8 mouse cellular contexts compared by ENCODE assay signal in the genomic region with DNA sequence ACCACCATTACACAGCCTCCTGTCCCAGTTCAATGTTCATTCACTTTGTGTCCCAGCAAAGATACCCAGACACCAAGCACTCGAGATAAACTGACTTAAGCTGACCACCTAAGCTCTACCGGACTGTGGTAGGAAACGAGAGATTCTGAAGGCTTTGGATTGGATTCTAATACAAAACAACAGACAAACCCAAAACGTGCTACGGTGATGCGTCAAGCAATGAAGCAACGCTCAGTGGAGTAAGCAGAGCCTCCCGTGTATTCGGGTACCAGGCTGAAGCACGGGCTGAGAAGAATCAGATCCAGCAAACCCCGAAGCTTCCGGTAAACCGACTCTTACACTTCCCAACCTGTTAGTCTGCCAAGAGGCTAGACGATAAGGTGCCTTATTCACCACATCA. TPM values are rescaled to one million over a fixed set of nuclear protein-coding genes. Genes with fewer than 3 reads are reported as not detected.
DNase-seq lines count a peak whose midpoint lies in the region; ATAC-seq lines count a peak whose summit lies in the region.

No protein-coding gene starts in this region.

- H3K9me3 ChIP-seq in heart, embryonic 16.5 days (replicated peaks; ENCODE audit: control insufficient read depth, low read length): no peaks in the 10 kb centered on the region
- H3K9me3 ChIP-seq in hindbrain, embryonic 10.5 days: no peaks in the 10 kb centered on the region
- no peaks in the 10 kb centered on the region for H3K9me3 ChIP-seq in midbrain, embryonic 11.5 days (ENCODE audit: control insufficient read depth, low read length)

- peak overlapping the region; percentile 40; the same call in 1 of the 2 replicates for H3K4me2 ChIP-seq in heart, embryonic 16.5 days (ENCODE audit: low read depth, low read length)
- peak overlapping the region; percentile 26 for H3K4me2 ChIP-seq in midbrain, embryonic 11.5 days

- peak overlapping the region; percentile 16 for H3K4me3 ChIP-seq in heart, embryonic 16.5 days (ENCODE audit: low read length)
- peak overlapping the region; percentile 41 for H3K4me3 ChIP-seq in hindbrain, embryonic 10.5 days
- peak overlapping the region; percentile 10; the same call in 1 of the 2 replicates for H3K4me3 ChIP-seq in midbrain, embryonic 11.5 days (ENCODE audit: low read depth, low read length)

- intact Hi-C loops in heart, postnatal 10 days (cut with DNase I): no loop called here

- no peak for DNase-seq in heart, postnatal 10 days
- peak; percentile 13 for DNase-seq in c-Kit-positive CD71-positive TER-119-positive erythroid progenitor cells, embryonic 14.5 days (ENCODE audit: low spot score)
- DNase-seq in hindbrain, embryonic 10.5 days (ENCODE audit: low spot score): no peak
- DNase-seq in midbrain, embryonic 11.5 days (ENCODE audit: low spot score, missing footprints): peak; percentile 79
- DNase-seq in right cerebral cortex, postnatal 25 days: no peak
- no peak for DNase-seq in right cerebral cortex, postnatal 36 days (ENCODE audit: low spot score in 2 of 2)
- DNase-seq in ovary, postnatal 14 days (ENCODE audit: low spot score): no peak

- WGBS in heart, embryonic 16.5 days: 44% methylated on average over 14 of the region's 14 CpGs
- 43% methylated on average over 14 of the region's 14 CpGs for WGBS in hindbrain, embryonic 10.5 days
- 46% methylated on average over 14 of the region's 14 CpGs for WGBS in midbrain, embryonic 11.5 days

- H3K9ac ChIP-seq in heart, embryonic 16.5 days (ENCODE audit: low read length): no peak overlapping the region
- no peak overlapping the region for H3K9ac ChIP-seq in midbrain, embryonic 11.5 days (ENCODE audit: low read length)

- H3K36me3 ChIP-seq in heart, embryonic 16.5 days (ENCODE audit: control insufficient read depth, insufficient read depth): no peaks in the 10 kb centered on the region
- no peaks in the 10 kb centered on the region for H3K36me3 ChIP-seq in hindbrain, embryonic 10.5 days
- no peaks in the 10 kb centered on the region for H3K36me3 ChIP-seq in midbrain, embryonic 11.5 days (ENCODE audit: control insufficient read depth, insufficient read depth, low read length)

- H3K4me1 ChIP-seq in heart, embryonic 16.5 days (ENCODE audit: control insufficient read depth, insufficient read depth, low read length): peaks cover 20% of the 10 kb centered on the region
- peaks cover 28% of the 10 kb centered on the region for H3K4me1 ChIP-seq in hindbrain, embryonic 10.5 days (replicated peaks)
- no peaks in the 10 kb centered on the region for H3K4me1 ChIP-seq in midbrain, embryonic 11.5 days (ENCODE audit: control insufficient read depth, insufficient read depth, low read length)

- ATAC-seq in heart, embryonic 16.5 days (replicated peaks; ENCODE audit: extremely low read depth, insufficient read depth, low FRiP score): no peak
- no peak for ATAC-seq in midbrain, embryonic 11.5 days (ENCODE audit: low FRiP score)

- H3K27me3 ChIP-seq in heart, embryonic 16.5 days (ENCODE audit: control insufficient read depth, insufficient read depth, low read length): no peaks in the 10 kb centered on the region
- no peaks in the 10 kb centered on the region; the same call in 1 of the 2 replicates for H3K27me3 ChIP-seq in hindbrain, embryonic 10.5 days (ENCODE audit: insufficient read depth, poor library complexity, severe bottlenecking)
- H3K27me3 ChIP-seq in midbrain, embryonic 11.5 days (ENCODE audit: control insufficient read depth, insufficient read depth, low read length): peaks cover 4% of the 10 kb centered on the region

- no peak overlapping the region for H3K27ac ChIP-seq in heart, embryonic 16.5 days (ENCODE audit: low read length)
- no peak overlapping the region for H3K27ac ChIP-seq in hindbrain, embryonic 10.5 days
- H3K27ac ChIP-seq in midbrain, embryonic 11.5 days (ENCODE audit: low read depth, low read length): no peak overlapping the region

RNA-seq across cellular contexts. Expression of a gene that starts 37.0 kb away (rescaled TPM):
- 4.4 TPM in 2 replicates for polyA plus RNA-seq in heart, embryonic 16.5 days (2015; fragmentation: Nextera tagmentation; extraction: Ambion mirVana)
- total RNA-seq in heart, postnatal 10 days (2021): 10 to 100 TPM; 74.0 to 83.6 TPM
- polyA plus RNA-seq in hindbrain, embryonic 10.5 days (2016; fragmentation: Nextera tagmentation; extraction: Ambion mirVana): 2.9 and 3.1 TPM in 2 replicates
- polyA plus RNA-seq in midbrain, embryonic 11.5 days (2014; fragmentation: Nextera tagmentation; extraction: Ambion mirVana): 5.3 and 6.0 TPM in 2 replicates

RNA-seq across cellular contexts. Expression of a gene that starts 38.3 kb away (rescaled TPM):
- not detected in 2 replicates for polyA plus RNA-seq in heart, embryonic 16.5 days (2015; fragmentation: Nextera tagmentation; extraction: Ambion mirVana)
- total RNA-seq in heart, postnatal 10 days (2021): not detected
- 0.03 and 0.04 TPM in 2 replicates for polyA plus RNA-seq in hindbrain, embryonic 10.5 days (2016; fragmentation: Nextera tagmentation; extraction: Ambion mirVana)
- 0.03 TPM in 1 of 2 replicates, not detected in the other for polyA plus RNA-seq in midbrain, embryonic 11.5 days (2014; fragmentation: Nextera tagmentation; extraction: Ambion mirVana)

RNA-seq across cellular contexts. Expression of a gene that starts 59.7 kb away (rescaled TPM):
- polyA plus RNA-seq in heart, embryonic 16.5 days (2015; fragmentation: Nextera tagmentation; extraction: Ambion mirVana): not detected in 2 replicates
- not detected for total RNA-seq in heart, postnatal 10 days (2021)
- not detected in 2 replicates for polyA plus RNA-seq in hindbrain, embryonic 10.5 days (2016; fragmentation: Nextera tagmentation; extraction: Ambion mirVana)
- not detected in 2 replicates for polyA plus RNA-seq in midbrain, embryonic 11.5 days (2014; fragmentation: Nextera tagmentation; extraction: Ambion mirVana)

Comparison
In these comparisons a context has a peak if more than half of its experiments do, and no peak if none do; other contexts are left out.
1. DNase-seq: peak in c-Kit-positive CD71-positive TER-119-positive erythroid progenitor cells, embryonic 14.5 days (single experiment) and midbrain, embryonic 11.5 days (single experiment); none in heart, postnatal 10 days (0 of 2), hindbrain, embryonic 10.5 days (single experiment), right cerebral cortex, postnatal 25 days (single experiment), right cerebral cortex, postnatal 36 days (0 of 2) and ovary, postnatal 14 days (single experiment).
2. Peak in every context shown above with its lines, with median percentiles within 50 percentile points of each other: H3K4me3 ChIP-seq.